Mouse (Mus musculus) CH12.LX (cell line): Measurements from ENCODE around the gene Crlf1. TPM values are rescaled to one million over a fixed set of nuclear protein-coding genes. Genes with fewer than 3 reads are reported as not detected.
A peak's percentile ranks its signal among the peaks of the same experiment; 100 is the strongest.

ENCODE experiments used
- DNase-seq: peaks from one replicate; pipeline ENCODE4 v3.0.0-alpha.2; 2013; ENCODE audit errors: extremely low read depth
- H3K27ac ChIP-seq: 2 replicates; pipeline ENCODE4 v1.5.1; 2012; ENCODE audit warnings: low read depth, mild to moderate bottlenecking, control low read depth, moderate library complexity; ENCODE audit not compliant: insufficient read depth
- H3K27me3 ChIP-seq: replicated peaks from 2 replicates; pipeline ENCODE3; 2012; ENCODE audit warnings: inconsistent platforms
- H3K36me3 ChIP-seq, 2 experiments: replicated peaks in 1 of 2; 2 replicates each; pipeline versions ENCODE3 to v1.6.1; 2012; ENCODE audit warnings: inconsistent platforms in 1 of 2, low read length in 1 of 2, mild to moderate bottlenecking in 1 of 2, mixed read lengths in 1 of 2, moderate library complexity in 1 of 2; ENCODE audit not compliant: control insufficient read depth in 1 of 2, insufficient read depth in 1 of 2
- H3K4me1 ChIP-seq, 2 experiments: 2 replicates each; pipeline ENCODE4 v1.6.1; 2012; ENCODE audit warnings: inconsistent platforms in 1 of 2, moderate library complexity in 1 of 2; ENCODE audit not compliant: insufficient read depth in 2 of 2, control insufficient read depth in 1 of 2
- H3K4me2 ChIP-seq: 2 replicates; pipeline ENCODE4 v1.6.1; 2012; ENCODE audit warnings: low read depth, mild to moderate bottlenecking, control low read depth; ENCODE audit not compliant: poor library complexity, insufficient read depth, severe bottlenecking
- H3K4me3 ChIP-seq, 3 experiments: fragments of 150-350 bp in 1 of 3; sonication (generic) in 1 of 3; replicated peaks in 1 of 3; 2 replicates each; pipeline versions ENCODE3 to v1.5.1; 2011 to 2012; ENCODE audit warnings: low read depth in 2 of 3, low read length in 2 of 3, mild to moderate bottlenecking in 2 of 3, moderate library complexity in 2 of 3, control low read depth in 1 of 3, improper control_type of control experiment in 1 of 3, inconsistent platforms in 1 of 3, mixed read lengths in 1 of 3; ENCODE audit not compliant: poor library complexity in 1 of 3
- H3K79me2 ChIP-seq: replicated peaks from 2 replicates; pipeline ENCODE4 v1.6.1; 2012; ENCODE audit warnings: mild to moderate bottlenecking, moderate library complexity; ENCODE audit not compliant: control insufficient read depth, poor library complexity, insufficient read depth, severe bottlenecking; ENCODE audit errors: extremely low read depth
- H3K9ac ChIP-seq: 2 replicates; pipeline ENCODE4 v1.6.1; 2012; ENCODE audit warnings: low read depth, mild to moderate bottlenecking, control low read depth, moderate library complexity; ENCODE audit not compliant: insufficient read depth
- H3K9me3 ChIP-seq: replicated peaks from 2 replicates; pipeline ENCODE3; 2012; ENCODE audit warnings: low read length, inconsistent platforms, mixed read lengths
- BHLHE40 ChIP-seq: IDR thresholded peaks from 2 replicates; pipeline ENCODE4 v1.6.1; 2011; ENCODE audit warnings: mild to moderate bottlenecking, low read depth, low read length, improper control_type of control experiment
- CHD1 ChIP-seq: IDR thresholded peaks from 2 replicates; pipeline ENCODE4 v1.6.1; 2012; ENCODE audit warnings: low read depth, low read length, improper control_type of control experiment, inconsistent platforms
- CHD2 ChIP-seq: IDR thresholded peaks from 2 replicates; pipeline ENCODE4 v1.6.1; 2011; ENCODE audit warnings: low read length, improper control_type of control experiment
- CTCF ChIP-seq, 2 experiments: IDR thresholded peaks in 1 of 2; conservative IDR thresholded peaks in 1 of 2; 2 replicates each; pipeline ENCODE4 v1.5.1; 2011 to 2012; ENCODE audit warnings: low read depth in 2 of 2, low read length in 2 of 2, improper control_type of control experiment in 1 of 2, inconsistent platforms in 1 of 2, mild to moderate bottlenecking in 1 of 2, moderate library complexity in 1 of 2
- E2F4 ChIP-seq: IDR thresholded peaks from 2 replicates; pipeline ENCODE4 v1.6.1; 2011; ENCODE audit warnings: low read depth, low read length, improper control_type of control experiment; ENCODE audit not compliant: insufficient replicate concordance
- ELF1 ChIP-seq: IDR thresholded peaks from 2 replicates; pipeline ENCODE4 v1.6.1; 2014; ENCODE audit warnings: low read depth, mild to moderate bottlenecking, inconsistent platforms, low read length, improper control_type of control experiment
- EP300 ChIP-seq: IDR thresholded peaks from 2 replicates; pipeline ENCODE4 v1.6.1; 2011; ENCODE audit warnings: low read length, improper control_type of control experiment
- ETS1 ChIP-seq: conservative IDR thresholded peaks from 2 replicates; pipeline ENCODE4 v1.6.1; 2012; ENCODE audit warnings: low read depth, mild to moderate bottlenecking, inconsistent platforms, low read length, improper control_type of control experiment, moderate library complexity
- GABPA ChIP-seq: IDR thresholded peaks from 2 replicates; pipeline ENCODE4 v1.6.1; 2012; ENCODE audit warnings: low read depth, low read length, improper control_type of control experiment, inconsistent platforms; ENCODE audit not compliant: insufficient replicate concordance
- HCFC1 ChIP-seq: IDR thresholded peaks from 2 replicates; pipeline ENCODE4 v1.6.1; 2012; ENCODE audit warnings: low read depth, mild to moderate bottlenecking, inconsistent platforms, low read length, improper control_type of control experiment
- IRF4 ChIP-seq: IDR thresholded peaks from 2 replicates; pipeline ENCODE4 v1.6.1; 2014; ENCODE audit warnings: low read depth, mild to moderate bottlenecking, inconsistent platforms, low read length, improper control_type of control experiment
- JUN ChIP-seq: IDR thresholded peaks from 2 replicates; pipeline ENCODE4 v1.6.1; 2011; ENCODE audit warnings: low read depth, mild to moderate bottlenecking, low read length, improper control_type of control experiment, moderate library complexity; ENCODE audit not compliant: insufficient read depth
- JUND ChIP-seq: conservative IDR thresholded peaks from 2 replicates; pipeline ENCODE4 v1.6.1; 2011; ENCODE audit warnings: low read depth, low read length, improper control_type of control experiment
- KAT2A ChIP-seq: IDR thresholded peaks from 2 replicates; pipeline ENCODE4 v1.6.1; 2012; ENCODE audit warnings: low read length, improper control_type of control experiment, inconsistent platforms; ENCODE audit not compliant: insufficient replicate concordance
- MAFK ChIP-seq: IDR thresholded peaks from 2 replicates; pipeline ENCODE4 v1.6.1; 2011; ENCODE audit warnings: low read length, improper control_type of control experiment; ENCODE audit not compliant: insufficient replicate concordance
- MAX ChIP-seq: IDR thresholded peaks from 2 replicates; pipeline ENCODE4 v1.6.1; 2011; ENCODE audit warnings: low read length, improper control_type of control experiment
- MAZ ChIP-seq: IDR thresholded peaks from 2 replicates; pipeline ENCODE4 v1.6.1; 2012; ENCODE audit warnings: low read depth, mild to moderate bottlenecking, inconsistent platforms, low read length, improper control_type of control experiment, moderate library complexity
- MEF2A ChIP-seq: IDR thresholded peaks from 2 replicates; pipeline ENCODE4 v1.6.1; 2014; ENCODE audit warnings: low read depth, mild to moderate bottlenecking, inconsistent platforms, low read length, improper control_type of control experiment, borderline replicate concordance
- MXI1 ChIP-seq: IDR thresholded peaks from 2 replicates; pipeline ENCODE4 v1.6.1; 2011; ENCODE audit warnings: mild to moderate bottlenecking, low read depth, low read length, improper control_type of control experiment
- MYC ChIP-seq: IDR thresholded peaks from 2 replicates; pipeline ENCODE4 v1.6.1; 2011; ENCODE audit warnings: low read depth, mild to moderate bottlenecking, improper control_type of control experiment, low read length
- NELFE ChIP-seq: IDR thresholded peaks from 2 replicates; pipeline ENCODE4 v1.6.1; 2011; ENCODE audit warnings: low read depth, low read length, improper control_type of control experiment
- NRF1 ChIP-seq: IDR thresholded peaks from 2 replicates; pipeline ENCODE4 v1.6.1; 2014; ENCODE audit warnings: low read depth, mild to moderate bottlenecking, inconsistent platforms, low read length, improper control_type of control experiment, moderate library complexity
- PAX5 ChIP-seq: IDR thresholded peaks from 2 replicates; pipeline ENCODE4 v1.6.1; 2012; ENCODE audit warnings: low read length, inconsistent platforms, mixed read lengths
- POLR2A ChIP-seq: IDR thresholded peaks from 2 replicates; pipeline ENCODE4 v1.6.1; 2011; ENCODE audit warnings: low read depth, mild to moderate bottlenecking, improper control_type of control experiment, low read length
- POLR2AphosphoS2 ChIP-seq: IDR thresholded peaks from 2 replicates; pipeline ENCODE4 v1.6.1; 2011; ENCODE audit warnings: low read depth, low read length, improper control_type of control experiment
- RAD21 ChIP-seq: IDR thresholded peaks from 2 replicates; pipeline ENCODE4 v1.6.1; 2011; ENCODE audit warnings: low read depth, mild to moderate bottlenecking, low read length, improper control_type of control experiment, moderate library complexity
- RCOR1 ChIP-seq: conservative IDR thresholded peaks from 2 replicates; pipeline ENCODE4 v1.6.1; 2012; ENCODE audit warnings: low read depth, mild to moderate bottlenecking, inconsistent platforms, low read length, improper control_type of control experiment
- SIN3A ChIP-seq: IDR thresholded peaks from 2 replicates; pipeline ENCODE4 v1.6.1; 2012; ENCODE audit warnings: low read length, improper control_type of control experiment, inconsistent platforms
- SMC3 ChIP-seq: IDR thresholded peaks from 2 replicates; pipeline ENCODE4 v1.6.1; 2011; ENCODE audit warnings: low read depth, low read length, improper control_type of control experiment
- TBP ChIP-seq: conservative IDR thresholded peaks from 2 replicates; pipeline ENCODE4 v1.6.1; 2011; ENCODE audit warnings: low read depth, low read length, improper control_type of control experiment
- TCF12 ChIP-seq: IDR thresholded peaks from 2 replicates; pipeline ENCODE4 v1.6.1; 2014; ENCODE audit warnings: low read depth, mild to moderate bottlenecking, inconsistent platforms, low read length, improper control_type of control experiment
- UBTF ChIP-seq: IDR thresholded peaks from 2 replicates; pipeline ENCODE4 v1.6.1; 2012; ENCODE audit warnings: low read depth, mild to moderate bottlenecking, inconsistent platforms, low read length, improper control_type of control experiment, moderate library complexity
- USF1 ChIP-seq: IDR thresholded peaks from 2 replicates; pipeline ENCODE4 v1.6.1; 2014; ENCODE audit warnings: low read depth, mild to moderate bottlenecking, inconsistent platforms, low read length, improper control_type of control experiment
- USF2 ChIP-seq: conservative IDR thresholded peaks from 2 replicates; pipeline ENCODE4 v1.6.1; 2011; ENCODE audit warnings: low read depth, low read length, improper control_type of control experiment
- ZC3H11A ChIP-seq: IDR thresholded peaks from 2 replicates; pipeline ENCODE4 v1.6.1; 2012; ENCODE audit warnings: low read depth, mild to moderate bottlenecking, inconsistent platforms, low read length, improper control_type of control experiment
- ZKSCAN1 ChIP-seq: IDR thresholded peaks from 2 replicates; pipeline ENCODE4 v1.6.1; 2012; ENCODE audit warnings: low read depth, inconsistent platforms, low read length, improper control_type of control experiment, borderline replicate concordance
- ZMIZ1 ChIP-seq: IDR thresholded peaks from 2 replicates; pipeline ENCODE4 v1.6.1; 2012; ENCODE audit warnings: low read depth, mild to moderate bottlenecking, inconsistent platforms, low read length, improper control_type of control experiment
- ZNF384 ChIP-seq: IDR thresholded peaks from 2 replicates; pipeline ENCODE4 v1.6.1; 2012; ENCODE audit warnings: low read depth, low read length, improper control_type of control experiment, inconsistent platforms
- dilution Hi-C: fragments of 300-500 bp; cut with MboI; formaldehyde crosslinking; loops from 2 replicates; pipeline ENCODE4 v1.14.3; 2020; ENCODE audit warnings: low sequenced_read_pairs; ENCODE audit not compliant: extremely low pct_unique_long_range_greater_than_20kb, extremely low pct_ligation_motif_present
- in situ Hi-C: fragments of 300-500 bp; cut with MboI; formaldehyde crosslinking; loops from 3 replicates; pipeline ENCODE4 v1.14.3; 2019; ENCODE audit warnings: low sequenced_read_pairs, low pct_ligation_motif_present, low pct_unique_long_range_greater_than_20kb, mixed read lengths
- polyA plus RNA-seq: library from polyadenylated mRNA; unstranded; fragments of >175 nt; gene quantifications from 2 replicates; pipeline ENCODE4 v1.2.1, GENCODE M21; 2012; ENCODE audit warnings: low read depth; ENCODE audit not compliant: insufficient read length
- total RNA-seq, 2 experiments: library from RNA; depleted of rRNA; stranded (reverse); fragments of 300-350 nt in 1 of 2; fragments of >200 nt in 1 of 2; gene quantifications; 2 replicates each; pipeline ENCODE4 v1.2.3; 2012 to 2014

Crlf1 gene
- total and polyA plus RNA-seq, 3 experiments: 0.42 to 1.1 (median 0.44) TPM

DNA sequence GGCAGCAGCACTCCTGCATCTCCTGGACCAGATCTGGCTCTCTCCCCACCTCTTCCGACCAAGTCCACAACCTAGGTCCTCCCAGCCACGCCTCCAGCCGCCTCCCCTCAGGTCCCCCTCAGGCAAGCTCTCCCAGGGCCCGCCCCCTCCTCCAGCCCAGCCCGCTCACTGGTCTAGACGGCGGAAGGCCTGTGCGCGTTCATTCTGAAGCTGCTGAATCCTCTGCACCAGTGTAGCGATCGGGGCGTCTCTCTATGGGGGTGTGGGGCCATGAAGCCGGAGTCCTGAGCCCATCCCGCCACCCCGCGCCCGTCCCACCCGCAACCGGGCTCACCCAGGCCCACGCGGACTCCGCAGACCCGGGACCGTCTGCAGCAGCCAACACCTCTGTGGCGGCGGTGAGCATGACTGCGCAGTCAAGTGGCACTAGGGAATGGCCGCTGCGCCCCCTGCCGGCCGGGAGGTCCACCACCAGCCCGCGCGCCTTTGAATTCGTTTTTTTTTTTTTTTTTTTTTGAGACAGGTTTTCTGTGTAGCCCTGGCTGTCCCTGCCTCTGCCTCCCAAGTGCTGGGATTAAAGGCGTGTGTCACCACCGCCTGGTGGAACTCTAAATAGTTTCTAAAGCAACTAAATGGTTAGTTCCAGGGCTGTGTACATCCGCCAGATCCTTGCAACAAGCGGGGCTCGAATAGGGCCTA is 13.5 kb downstream of the Crlf1 start, which contains the start of gene Rex1bd:
Gene Rex1bd (minus strand): TSS at position 425 of the 699 bp plus-strand sequence.
- Histone ChIP-seq H3K79me2 (peaks cover 28% of the 10 kb centered on the region), H3K4me1 (peaks cover 18 to 44% of the 10 kb centered on the region in 2 experiments), H3K36me3 (peaks cover 21 to 46% of the 10 kb centered on the region in 2 experiments), H3K9me3 (no peaks in the 10 kb centered on the region), H3K9ac (peak within 1 kb of the TSS; percentile 91), H3K27ac (peak within 1 kb of the TSS; percentile 70), H3K27me3 (no peaks in the 10 kb centered on the region), H3K4me3 (peak within 1 kb of the TSS; percentile 55 to 74 (median 61)), H3K4me2 (peak within 1 kb of the TSS; percentile 89)
- in situ Hi-C loops: loop anchor here (10.0 kb wide), 1 partner anchor 92 kb away; no protein-coding TSS in a partner anchor
- TF ChIP-seq BHLHE40 (0 out of 2 replicates have a peak, but pooled peaks have one; percentile 13), ZNF384 (peak; percentile 98), TCF12 (no peak; the same call in 1 of the 2 replicates), PAX5 (no peak), ZC3H11A (no peak), JUN (no peak), GABPA (peak; percentile 32; the same call in 1 of the 2 replicates), TBP (no peak), USF1 (no peak), HCFC1 (peak; percentile 79), MYC (0 out of 2 replicates have a peak, but pooled peaks have one; percentile 8), CHD1 (no peak; the same call in 1 of the 2 replicates), USF2 (no peak), E2F4 (no peak), SMC3 (no peak; the same call in 1 of the 2 replicates), IRF4 (no peak), MAX (no peak), SIN3A (peak; percentile 88; the same call in 1 of the 2 replicates), KAT2A (peak; percentile 60; the same call in 1 of the 2 replicates), JUND (no peak), CHD2 (peak; percentile 71), POLR2AphosphoS2 (peak; percentile 96; the same call in 1 of the 2 replicates), NELFE (no peak), EP300 (no peak), MAZ (peak; percentile 84), ETS1 (no peak), NRF1 (peak; percentile 56), ELF1 (peak; percentile 39; the same call in 1 of the 2 replicates), UBTF (no peak; the same call in 1 of the 2 replicates), CTCF (conservative IDR thresholded peaks at IDR 0.05 in 1 of 2, IDR thresholded peaks at IDR 0.05 in 1 of 2; ENCODE audit: low read depth in 2 of 2, low read length in 2 of 2) (peak in 1 of 2 experiments; percentile 78; a peak in 2 of 4 replicates), RAD21 (no peak; the same call in 1 of the 2 replicates), ZKSCAN1 (no peak; the same call in 1 of the 2 replicates), MXI1 (peak; percentile 75), ZMIZ1 (peak; percentile 85), MEF2A (no peak; the same call in 1 of the 2 replicates), POLR2A (peak; percentile 69), RCOR1 (no peak; the same call in 1 of the 2 replicates), MAFK (no peak)
- dilution Hi-C loops: no loop called here
- DNase-seq: peak; percentile 96
